Mouse (Mus musculus): ENCODE measurements around the gene Dip2b. TPM values are rescaled to one million over a fixed set of nuclear protein-coding genes. Genes with fewer than 3 reads are reported as not detected.
A peak's percentile ranks its signal among the peaks of the same experiment; 100 is the strongest.

Gene Dip2b
- polyA plus RNA-seq, 1 experiment from 2014 or later: 5.6 TPM

DNA sequence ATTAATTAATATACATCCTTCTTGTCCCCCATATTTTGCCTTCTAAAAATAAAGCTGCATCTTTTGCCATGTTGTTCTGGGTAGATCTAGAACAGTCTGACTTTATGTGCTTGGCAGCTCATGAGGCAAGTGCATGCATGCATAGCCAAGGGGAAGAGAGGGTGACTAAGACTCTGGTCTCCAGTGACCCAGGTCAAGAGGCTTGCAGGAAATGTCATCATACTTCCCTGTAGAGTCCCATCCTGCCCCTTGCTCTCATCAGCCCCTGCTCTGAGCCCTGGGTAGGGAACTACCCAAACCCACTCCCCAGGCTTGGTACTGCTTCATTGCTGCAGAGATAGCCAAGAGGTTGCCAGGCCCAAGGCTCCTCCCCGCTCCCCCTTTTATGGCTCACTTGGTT, 166.1 kb downstream of the Dip2b start:
- WGBS: 82% methylated on average over 1 of the region's 1 CpGs
- Histone ChIP-seq H3K4me1 (ENCODE audit: control insufficient read depth, insufficient read depth, low read length) (no peaks in the 10 kb centered on the region), H3K9me3 (ENCODE audit: control insufficient read depth, low read length) (no peaks in the 10 kb centered on the region), H3K27ac (ENCODE audit: low read length) (peak overlapping the region; percentile 20; the same call in 1 of the 2 replicates), H3K27me3 (replicated peaks; ENCODE audit: control insufficient read depth, insufficient read depth, low read length) (no peaks in the 10 kb centered on the region), H3K4me2 (ENCODE audit: low read depth, low read length) (no peak overlapping the region), H3K9ac (ENCODE audit: low read depth, low read length) (no peak overlapping the region), H3K36me3 (ENCODE audit: control insufficient read depth, insufficient read depth, low read length) (peaks cover 5% of the 10 kb centered on the region; the same call in 1 of the 2 replicates), H3K4me3 (ENCODE audit: low read length) (no peak overlapping the region)
- no peak for ATAC-seq

DNA sequence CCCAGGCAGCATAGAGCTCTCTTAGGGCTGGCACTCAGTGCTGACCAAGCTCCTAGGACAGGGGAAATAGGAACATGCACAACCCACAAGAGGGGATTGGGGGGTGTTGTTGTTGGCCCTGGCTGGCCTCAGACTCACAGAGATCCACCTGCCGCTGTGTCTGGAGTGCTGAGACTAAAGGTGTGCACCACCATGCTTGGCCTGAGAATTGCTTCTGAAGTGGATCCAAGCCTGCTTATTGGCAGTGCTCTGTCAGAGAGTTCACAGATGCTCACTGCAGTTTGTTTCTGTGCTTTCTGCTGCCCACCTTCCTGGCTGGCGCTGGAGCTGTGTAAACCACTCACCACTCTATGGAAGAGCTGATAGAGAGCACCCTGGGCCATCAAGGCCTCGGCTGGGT, 171.5 kb downstream of the Dip2b start:
- H3K27me3 ChIP-seq (replicated peaks; ENCODE audit: control insufficient read depth, insufficient read depth, low read length): no peaks in the 10 kb centered on the region
- WGBS: 100% methylated on average over 3 of the region's 3 CpGs
- no peak for ATAC-seq
- no peaks in the 10 kb centered on the region for H3K4me1 ChIP-seq (ENCODE audit: control insufficient read depth, insufficient read depth, low read length)
- no peaks in the 10 kb centered on the region for H3K9me3 ChIP-seq (ENCODE audit: control insufficient read depth, low read length)
- no peak overlapping the region for H3K9ac ChIP-seq (ENCODE audit: low read depth, low read length)
- no peak overlapping the region for H3K27ac ChIP-seq (ENCODE audit: low read length)
- H3K36me3 ChIP-seq (ENCODE audit: control insufficient read depth, insufficient read depth, low read length): peaks cover 8% of the 10 kb centered on the region; the same call in 1 of the 2 replicates
- no peak overlapping the region for H3K4me3 ChIP-seq (ENCODE audit: low read length)
- no peak overlapping the region for H3K4me2 ChIP-seq (ENCODE audit: low read depth, low read length)

DNA sequence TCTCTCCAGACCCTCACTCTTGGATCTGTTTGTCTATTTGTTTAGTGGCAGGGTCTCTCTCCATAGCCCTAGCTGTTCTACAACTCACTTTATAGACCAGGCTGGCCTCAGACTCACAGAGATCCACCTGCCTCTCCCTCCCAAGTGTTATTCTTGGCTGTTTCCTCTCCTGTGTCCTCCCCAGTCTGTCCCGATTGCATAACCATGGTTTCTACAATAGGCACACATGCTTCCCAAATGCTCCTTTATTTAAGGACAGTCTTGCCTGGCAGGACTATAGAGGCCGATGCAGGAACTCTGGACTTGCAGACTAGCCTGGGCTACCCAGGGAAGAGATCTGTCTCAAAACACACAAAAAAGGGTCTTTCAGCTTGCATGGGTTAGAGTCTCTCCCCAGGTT, 174.9 kb downstream of the Dip2b start:
- no peaks in the 10 kb centered on the region for H3K9me3 ChIP-seq (ENCODE audit: control insufficient read depth, low read length)
- peaks cover 11% of the 10 kb centered on the region; the same call in 1 of the 2 replicates for H3K36me3 ChIP-seq (ENCODE audit: control insufficient read depth, insufficient read depth, low read length)
- 93% methylated on average over 2 of the region's 2 CpGs for WGBS

DNA sequence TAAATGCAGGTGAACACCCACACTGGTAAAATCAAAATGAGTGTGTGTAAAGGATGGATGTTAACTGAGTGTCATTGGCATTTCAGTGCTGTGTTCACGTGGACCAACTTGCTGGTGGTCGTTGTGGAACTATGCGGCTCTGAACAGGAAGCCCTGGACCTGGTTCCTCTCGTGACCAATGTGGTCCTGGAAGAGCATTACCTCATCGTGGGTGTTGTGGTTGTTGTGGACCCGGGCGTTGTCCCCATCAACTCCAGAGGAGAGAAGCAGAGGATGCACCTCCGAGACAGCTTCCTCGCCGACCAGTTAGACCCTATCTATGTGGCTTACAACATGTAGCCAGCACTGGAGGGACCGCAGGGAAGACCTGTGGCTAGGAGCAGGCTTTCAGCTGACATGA, 176.6 kb downstream of the Dip2b start:
- WGBS: 92% methylated on average over 11 of the region's 11 CpGs

More for the DNA sequence above, 174.9 kb downstream of the Dip2b start:
- Histone ChIP-seq H3K27ac (ENCODE audit: low read length) (no peak overlapping the region), H3K4me1 (ENCODE audit: control insufficient read depth, insufficient read depth, low read length) (no peaks in the 10 kb centered on the region), H3K4me2 (ENCODE audit: low read depth, low read length) (no peak overlapping the region), H3K4me3 (ENCODE audit: low read length) (no peak overlapping the region), H3K27me3 (replicated peaks; ENCODE audit: control insufficient read depth, insufficient read depth, low read length) (no peaks in the 10 kb centered on the region), H3K9ac (ENCODE audit: low read depth, low read length) (no peak overlapping the region)
- no peak for ATAC-seq

DNA sequence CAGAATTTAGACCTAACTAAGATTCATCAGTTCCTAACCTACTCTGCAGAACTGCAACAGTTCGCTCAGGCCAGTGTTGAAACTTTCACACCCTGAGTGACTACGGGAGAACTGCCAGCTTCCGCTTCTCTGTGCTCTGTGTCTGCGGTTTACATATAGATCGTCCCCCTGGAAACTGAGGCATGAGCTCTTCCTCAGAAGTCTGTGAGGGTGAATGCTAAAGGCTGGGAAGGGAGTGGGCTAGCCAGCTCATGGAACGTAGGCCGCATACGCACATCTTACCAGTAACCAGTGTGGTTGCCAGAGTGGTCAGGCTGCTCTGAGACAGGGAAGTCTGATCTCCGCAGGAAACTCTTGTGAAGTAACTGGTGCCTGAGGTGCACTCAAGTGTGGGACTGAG, 177.7 kb downstream of the Dip2b start:
- ATAC-seq: no peak
- no peaks in the 10 kb centered on the region for H3K9me3 ChIP-seq (ENCODE audit: control insufficient read depth, low read length)
- no peak overlapping the region for H3K4me3 ChIP-seq (ENCODE audit: low read length)
- H3K9ac ChIP-seq (ENCODE audit: low read depth, low read length): no peak overlapping the region
- no peaks in the 10 kb centered on the region for H3K4me1 ChIP-seq (ENCODE audit: control insufficient read depth, insufficient read depth, low read length)
- no peak overlapping the region for H3K27ac ChIP-seq (ENCODE audit: low read length)
- no peak overlapping the region for H3K4me2 ChIP-seq (ENCODE audit: low read depth, low read length)
- 93% methylated on average over 9 of the region's 9 CpGs for whole genome bisulfite sequencing
- H3K27me3 ChIP-seq (replicated peaks; ENCODE audit: control insufficient read depth, insufficient read depth, low read length): no peaks in the 10 kb centered on the region
- H3K36me3 ChIP-seq (ENCODE audit: control insufficient read depth, insufficient read depth, low read length): 0 out of 2 replicates have a peak, but pooled peaks cover 3% of the 10 kb centered on the region

More for the DNA sequence above, 176.6 kb downstream of the Dip2b start:
- ATAC-seq: no peak
- Histone ChIP-seq H3K4me3 (ENCODE audit: low read length) (no peak overlapping the region), H3K27ac (ENCODE audit: low read length) (no peak overlapping the region), H3K27me3 (replicated peaks; ENCODE audit: control insufficient read depth, insufficient read depth, low read length) (no peaks in the 10 kb centered on the region), H3K4me2 (ENCODE audit: low read depth, low read length) (no peak overlapping the region), H3K36me3 (ENCODE audit: control insufficient read depth, insufficient read depth, low read length) (peaks cover 9% of the 10 kb centered on the region; the same call in 1 of the 2 replicates), H3K9ac (ENCODE audit: low read depth, low read length) (no peak overlapping the region), H3K9me3 (ENCODE audit: control insufficient read depth, low read length) (no peaks in the 10 kb centered on the region), H3K4me1 (ENCODE audit: control insufficient read depth, insufficient read depth, low read length) (no peaks in the 10 kb centered on the region)

DNA sequence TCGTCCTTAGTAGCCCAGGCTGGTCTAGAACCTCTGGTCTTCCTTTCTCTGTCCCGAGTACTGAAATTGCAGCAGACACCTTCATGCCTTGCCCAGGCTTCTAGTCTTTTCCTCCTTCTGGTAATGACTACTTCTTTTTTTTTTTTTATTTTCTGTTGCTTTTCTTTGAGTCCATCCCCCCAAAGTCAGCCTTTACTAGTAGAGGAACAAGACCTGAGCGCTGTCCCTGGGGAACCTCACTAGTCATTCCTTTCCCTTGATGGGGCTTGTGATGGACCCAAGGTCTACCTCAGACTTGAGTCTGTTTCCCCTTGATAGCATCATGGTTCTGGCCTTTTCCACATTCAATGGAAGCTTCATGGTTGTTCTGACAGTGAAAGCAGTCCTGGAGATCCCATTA, 179.6 kb downstream of the Dip2b start:
- Histone ChIP-seq H3K4me2 (ENCODE audit: low read depth, low read length) (no peak overlapping the region), H3K36me3 (ENCODE audit: control insufficient read depth, insufficient read depth, low read length) (0 out of 2 replicates have a peak, but pooled peaks cover 3% of the 10 kb centered on the region), H3K9ac (ENCODE audit: low read depth, low read length) (no peak overlapping the region), H3K4me1 (ENCODE audit: control insufficient read depth, insufficient read depth, low read length) (no peaks in the 10 kb centered on the region), H3K27ac (ENCODE audit: low read length) (no peak overlapping the region), H3K27me3 (replicated peaks; ENCODE audit: control insufficient read depth, insufficient read depth, low read length) (no peaks in the 10 kb centered on the region), H3K4me3 (ENCODE audit: low read length) (no peak overlapping the region), H3K9me3 (ENCODE audit: control insufficient read depth, low read length) (0 out of 2 replicates have a peak, but pooled peaks cover 6% of the 10 kb centered on the region)
- no peak for ATAC-seq
- WGBS: 93% methylated on average over 3 of the region's 3 CpGs

DNA sequence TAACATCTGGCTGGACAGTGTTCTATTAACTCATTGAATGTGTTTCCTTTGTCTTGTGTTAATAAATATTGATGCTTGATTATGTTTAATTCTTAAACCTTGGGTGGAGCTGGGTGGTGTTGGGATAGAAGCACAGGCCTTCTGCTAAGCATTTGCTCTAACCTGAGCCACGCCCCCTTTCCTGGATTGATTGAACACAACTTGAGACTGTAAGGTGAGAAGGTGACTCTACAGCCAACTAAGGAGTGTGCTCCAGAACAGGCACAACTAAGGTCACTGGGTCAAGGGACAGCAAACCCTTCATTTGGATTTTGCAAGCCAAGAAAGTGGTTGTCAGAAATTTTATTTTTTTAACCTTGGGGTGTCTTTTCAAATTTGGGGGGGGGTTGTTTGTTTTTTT, 180.9 kb downstream of the Dip2b start:
- WGBS: 67% methylated on average over 1 of the region's 1 CpGs
- no peak overlapping the region for H3K4me2 ChIP-seq (ENCODE audit: low read depth, low read length)
- H3K4me1 ChIP-seq (ENCODE audit: control insufficient read depth, insufficient read depth, low read length): no peaks in the 10 kb centered on the region
- H3K27me3 ChIP-seq (replicated peaks; ENCODE audit: control insufficient read depth, insufficient read depth, low read length): no peaks in the 10 kb centered on the region
- no peak overlapping the region for H3K4me3 ChIP-seq (ENCODE audit: low read length)
- 0 out of 2 replicates have a peak, but pooled peaks cover 3% of the 10 kb centered on the region for H3K36me3 ChIP-seq (ENCODE audit: control insufficient read depth, insufficient read depth, low read length)
- 0 out of 2 replicates have a peak, but pooled peaks cover 7% of the 10 kb centered on the region for H3K9me3 ChIP-seq (ENCODE audit: control insufficient read depth, low read length)
- ATAC-seq: no peak
- H3K9ac ChIP-seq (ENCODE audit: low read depth, low read length): no peak overlapping the region
- H3K27ac ChIP-seq (ENCODE audit: low read length): no peak overlapping the region

DNA sequence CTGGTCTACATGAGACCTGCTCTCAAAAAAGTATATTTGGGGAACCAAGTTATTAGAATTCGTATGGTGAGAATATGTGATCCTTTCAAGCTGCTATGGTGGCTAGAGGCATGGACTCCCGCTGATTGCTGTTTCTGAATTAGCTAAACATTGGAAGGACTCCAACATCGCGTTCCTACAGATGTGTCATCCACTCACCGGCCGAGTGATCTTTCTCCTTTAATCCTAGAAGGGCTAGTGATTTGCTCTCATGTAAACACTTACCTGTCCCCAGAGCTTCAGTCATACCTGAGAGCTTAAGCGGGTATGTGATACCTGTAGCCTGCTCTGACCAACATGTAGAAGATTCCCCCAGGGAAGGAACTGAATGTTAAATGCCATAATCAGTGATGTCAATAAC, 182.5 kb downstream of the Dip2b start:
- H3K4me1 ChIP-seq (ENCODE audit: control insufficient read depth, insufficient read depth, low read length): no peaks in the 10 kb centered on the region
- 72% methylated on average over 7 of the region's 7 CpGs for WGBS
- H3K36me3 ChIP-seq (ENCODE audit: control insufficient read depth, insufficient read depth, low read length): 0 out of 2 replicates have a peak, but pooled peaks cover 3% of the 10 kb centered on the region
- no peaks in the 10 kb centered on the region for H3K27me3 ChIP-seq (replicated peaks; ENCODE audit: control insufficient read depth, insufficient read depth, low read length)
- H3K4me3 ChIP-seq (ENCODE audit: low read length): no peak overlapping the region
- H3K27ac ChIP-seq (ENCODE audit: low read length): no peak overlapping the region
- H3K9ac ChIP-seq (ENCODE audit: low read depth, low read length): no peak overlapping the region
- peaks cover 9% of the 10 kb centered on the region; the same call in 1 of the 2 replicates for H3K9me3 ChIP-seq (ENCODE audit: control insufficient read depth, low read length)
- H3K4me2 ChIP-seq (ENCODE audit: low read depth, low read length): no peak overlapping the region
- no peak for ATAC-seq

DNA sequence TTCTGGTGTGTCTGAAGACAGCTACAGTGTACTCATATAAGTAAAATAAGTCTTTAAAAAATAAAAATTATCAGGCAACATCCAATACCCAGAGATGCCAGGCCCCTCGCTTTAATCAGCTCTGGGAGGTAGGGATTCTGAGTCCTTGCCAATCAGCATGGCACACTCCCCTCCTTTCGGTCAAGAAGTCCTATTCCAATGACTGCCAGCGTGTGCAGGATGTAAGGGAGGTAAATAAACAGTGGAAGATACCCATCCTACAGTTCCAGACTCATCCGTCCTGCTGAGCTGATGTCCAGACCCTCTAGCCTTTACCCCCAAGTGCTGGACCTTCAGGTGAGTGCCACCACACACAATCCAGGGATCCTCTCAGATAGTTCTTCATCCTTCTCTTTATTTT, 186.9 kb downstream of the Dip2b start:
- Histone ChIP-seq H3K4me3 (ENCODE audit: low read length) (no peak overlapping the region), H3K27me3 (replicated peaks; ENCODE audit: control insufficient read depth, insufficient read depth, low read length) (no peaks in the 10 kb centered on the region), H3K36me3 (ENCODE audit: control insufficient read depth, insufficient read depth, low read length) (no peaks in the 10 kb centered on the region), H3K9me3 (ENCODE audit: control insufficient read depth, low read length) (peaks cover 9% of the 10 kb centered on the region; the same call in 1 of the 2 replicates), H3K4me1 (ENCODE audit: control insufficient read depth, insufficient read depth, low read length) (peaks cover 9% of the 10 kb centered on the region), H3K4me2 (ENCODE audit: low read depth, low read length) (no peak overlapping the region), H3K9ac (ENCODE audit: low read depth, low read length) (no peak overlapping the region), H3K27ac (ENCODE audit: low read length) (no peak overlapping the region)
- ATAC-seq: no peak
- 97% methylated on average over 4 of the region's 4 CpGs for WGBS

DNA sequence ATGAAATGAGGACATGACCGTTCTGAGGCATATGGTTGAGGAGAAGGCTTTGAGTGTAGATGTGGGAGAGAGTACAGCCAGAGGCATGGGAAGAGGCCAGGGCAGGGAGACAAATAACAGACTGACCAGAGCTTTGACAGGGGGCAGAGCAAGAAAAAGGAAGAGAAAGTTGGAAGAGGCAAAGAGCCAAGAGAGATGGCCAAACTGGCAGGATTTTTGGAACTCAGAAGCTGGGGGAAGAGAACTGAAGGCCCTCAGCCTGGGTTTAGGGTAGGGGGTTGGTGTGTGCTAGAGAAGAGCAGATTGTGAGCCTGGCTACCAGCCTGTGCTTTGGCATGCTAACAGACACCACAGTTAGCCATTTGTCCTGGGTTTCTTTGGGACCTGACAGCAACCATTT, 187.4 kb downstream of the Dip2b start:
- Histone ChIP-seq H3K27ac (ENCODE audit: low read length) (no peak overlapping the region), H3K4me1 (ENCODE audit: control insufficient read depth, insufficient read depth, low read length) (peaks cover 11% of the 10 kb centered on the region), H3K4me2 (ENCODE audit: low read depth, low read length) (no peak overlapping the region), H3K9ac (ENCODE audit: low read depth, low read length) (no peak overlapping the region), H3K27me3 (replicated peaks; ENCODE audit: control insufficient read depth, insufficient read depth, low read length) (no peaks in the 10 kb centered on the region), H3K9me3 (ENCODE audit: control insufficient read depth, low read length) (peaks cover 9% of the 10 kb centered on the region; the same call in 1 of the 2 replicates), H3K36me3 (ENCODE audit: control insufficient read depth, insufficient read depth, low read length) (no peaks in the 10 kb centered on the region), H3K4me3 (ENCODE audit: low read length) (no peak overlapping the region)
- 95% methylated on average over 1 of the region's 1 CpGs for WGBS
- no peak for ATAC-seq
